Mouse (Mus musculus): ENCODE measurements at regions not wholly inside any gene's neighbourhood (a gene's known extent, or its start where the extent isn't known, plus 50 kb on each side); places are given as distances from the start of the nearest gene placed in this dataset.

GRCm38 (mm10) chr17:15185217-15185616, 143.9 kb upstream of the Gm3448 start:
- no peak for DNase-seq

- DNase-seq, result no peak
Measured at GRCm38 (mm10) chr17:15183800-15184199, 142.5 kb upstream of the Gm3448 start.

- no peak for DNase-seq
Measured at GRCm38 (mm10) chr17:15182105-15182504, 140.8 kb upstream of the Gm3448 start.

GRCm38 (mm10) chr17:15180223-15180860, 139.0 kb upstream of the Gm3448 start:
- no peak for DNase-seq

GRCm38 (mm10) chr17:15179411-15179951, 138.1 kb upstream of the Gm3448 start:
- DNase-seq, result no peak

- no peak for DNase-seq
Measured at GRCm38 (mm10) chr17:15177390-15177789, 136.1 kb upstream of the Gm3448 start.

GRCm38 (mm10) chr17:15174354-15174953, 133.1 kb upstream of the Gm3448 start:
- DNase-seq, result no peak

GRCm38 (mm10) chr17:15167927-15168326, 126.6 kb upstream of the Gm3448 start:
- DNase-seq, result no peak

- DNase-seq, result no peak
Measured at GRCm38 (mm10) chr17:15157693-15158333, 116.5 kb upstream of the Gm3448 start.

- DNase-seq, result no peak
Measured at GRCm38 (mm10) chr17:15152996-15153735, 111.8 kb upstream of the Gm3448 start.

GRCm38 (mm10) chr17:15152477-15152876, 111.1 kb upstream of the Gm3448 start:
- DNase-seq, result no peak

- no peak for DNase-seq
Measured at GRCm38 (mm10) chr17:15151695-15152094, 110.4 kb upstream of the Gm3448 start.

GRCm38 (mm10) chr17:15146607-15147006, 105.3 kb upstream of the Gm3448 start:
- no peak for DNase-seq

GRCm38 (mm10) chr17:15145191-15145968, 104.0 kb upstream of the Gm3448 start:
- DNase-seq, result no peak

- DNase-seq, result no peak
Measured at GRCm38 (mm10) chr17:15140391-15140790, 99.1 kb upstream of the Gm3448 start.
